Mouse (Mus musculus): ENCODE results near the gene Pm20d1. TPM values are rescaled to one million over a fixed set of nuclear protein-coding genes. Genes with fewer than 3 reads are reported as not detected.

Gene Pm20d1
- polyA plus RNA-seq, 1 experiment from 2014 or later = 5.7 TPM

- ATAC-seq (replicated peaks; ENCODE audit: low FRiP score, low read depth) = no peak
- peaks cover 12% of the 10 kb centered on the region; the same call in 1 of the 2 replicates for H3K4me1 ChIP-seq (replicated peaks; ENCODE audit: insufficient read depth, low read length)
- no peak overlapping the region for H3K27ac ChIP-seq
- no peaks in the 10 kb centered on the region for H3K9me3 ChIP-seq (replicated peaks; ENCODE audit: low read length)
- no peak overlapping the region for H3K4me3 ChIP-seq (replicated peaks; ENCODE audit: low read depth, low read length)
- H3K36me3 ChIP-seq (ENCODE audit: insufficient read depth, low read length) = no peaks in the 10 kb centered on the region
- WGBS = 81% methylated on average over 8 of the region's 8 CpGs
- TF ChIP-seq CTCF (IDR thresholded peaks at IDR 0.05; ENCODE audit: low read depth) = no peak
- H3K4me2 ChIP-seq (ENCODE audit: low read length) = no peak overlapping the region
- H3K27me3 ChIP-seq (ENCODE audit: insufficient read depth, low read length) = no peaks in the 10 kb centered on the region
- DNase-seq (ENCODE audit: low spot score) = no peak
- no peak overlapping the region for H3K9ac ChIP-seq (ENCODE audit: low read depth, low read length)
Observed at GRCm38 (mm10) chr1:131830971-131831641, 33.9 kb downstream of the Pm20d1 start.

GRCm38 (mm10) chr1:131837035-131837434, 39.9 kb downstream of the Pm20d1 start:
- no peaks in the 10 kb centered on the region for H3K4me1 ChIP-seq (replicated peaks; ENCODE audit: insufficient read depth, low read length)
- no peaks in the 10 kb centered on the region for H3K9me3 ChIP-seq (replicated peaks; ENCODE audit: low read length)
- WGBS = 77% methylated on average over 3 of the region's 3 CpGs
- H3K27ac ChIP-seq = no peak overlapping the region
- no peak overlapping the region for H3K9ac ChIP-seq (ENCODE audit: low read depth, low read length)
- no peak for DNase-seq (ENCODE audit: low spot score)
- no peak for ATAC-seq (replicated peaks; ENCODE audit: low FRiP score, low read depth)
- peaks cover 12% of the 10 kb centered on the region for H3K36me3 ChIP-seq (ENCODE audit: insufficient read depth, low read length)
- TF ChIP-seq CTCF (IDR thresholded peaks at IDR 0.05; ENCODE audit: low read depth) = no peak
- no peak overlapping the region for H3K4me2 ChIP-seq (ENCODE audit: low read length)
- H3K27me3 ChIP-seq (ENCODE audit: insufficient read depth, low read length) = no peaks in the 10 kb centered on the region
- no peak overlapping the region for H3K4me3 ChIP-seq (replicated peaks; ENCODE audit: low read depth, low read length)

- Histone ChIP-seq H3K9me3 (replicated peaks; ENCODE audit: low read length) (no peaks in the 10 kb centered on the region), H3K4me1 (replicated peaks; ENCODE audit: insufficient read depth, low read length) (no peaks in the 10 kb centered on the region), H3K9ac (ENCODE audit: low read depth, low read length) (no peak overlapping the region), H3K36me3 (ENCODE audit: insufficient read depth, low read length) (peaks cover 14% of the 10 kb centered on the region), H3K27ac (no peak overlapping the region), H3K4me3 (replicated peaks; ENCODE audit: low read depth, low read length) (no peak overlapping the region), H3K27me3 (ENCODE audit: insufficient read depth, low read length) (no peaks in the 10 kb centered on the region), H3K4me2 (ENCODE audit: low read length) (no peak overlapping the region)
- WGBS = 57% methylated on average over 5 of the region's 5 CpGs
- TF ChIP-seq CTCF (IDR thresholded peaks at IDR 0.05; ENCODE audit: low read depth) = no peak
- DNase-seq (ENCODE audit: low spot score) = peak; percentile 4
- no peak for ATAC-seq (replicated peaks; ENCODE audit: low FRiP score, low read depth)
Observed at GRCm38 (mm10) chr1:131838542-131838941, 41.4 kb downstream of the Pm20d1 start.

GRCm38 (mm10) chr1:131839279-131839678, 42.1 kb downstream of the Pm20d1 start:
- Histone ChIP-seq H3K9me3 (replicated peaks; ENCODE audit: low read length) (no peaks in the 10 kb centered on the region), H3K4me3 (replicated peaks; ENCODE audit: low read depth, low read length) (no peak overlapping the region), H3K4me1 (replicated peaks; ENCODE audit: insufficient read depth, low read length) (no peaks in the 10 kb centered on the region), H3K27me3 (ENCODE audit: insufficient read depth, low read length) (no peaks in the 10 kb centered on the region), H3K4me2 (ENCODE audit: low read length) (no peak overlapping the region), H3K9ac (ENCODE audit: low read depth, low read length) (no peak overlapping the region), H3K27ac (no peak overlapping the region), H3K36me3 (ENCODE audit: insufficient read depth, low read length) (peaks cover 22% of the 10 kb centered on the region)
- no peak for DNase-seq (ENCODE audit: low spot score)
- 43% methylated on average over 1 of the region's 2 CpGs for WGBS
- no peak for TF ChIP-seq CTCF (IDR thresholded peaks at IDR 0.05; ENCODE audit: low read depth)
- ATAC-seq (replicated peaks; ENCODE audit: low FRiP score, low read depth) = no peak

GRCm38 (mm10) chr1:131842221-131842620, 45.0 kb downstream of the Pm20d1 start:
- DNase-seq (ENCODE audit: low spot score) = no peak
- Histone ChIP-seq H3K9me3 (replicated peaks; ENCODE audit: low read length) (no peaks in the 10 kb centered on the region), H3K4me2 (ENCODE audit: low read length) (no peak overlapping the region), H3K4me3 (replicated peaks; ENCODE audit: low read depth, low read length) (no peak overlapping the region), H3K36me3 (ENCODE audit: insufficient read depth, low read length) (peaks cover 30% of the 10 kb centered on the region), H3K27ac (no peak overlapping the region), H3K4me1 (replicated peaks; ENCODE audit: insufficient read depth, low read length) (no peaks in the 10 kb centered on the region), H3K27me3 (ENCODE audit: insufficient read depth, low read length) (no peaks in the 10 kb centered on the region), H3K9ac (ENCODE audit: low read depth, low read length) (no peak overlapping the region)
- whole genome bisulfite sequencing = 84% methylated on average over 4 of the region's 4 CpGs
- no peak for TF ChIP-seq CTCF (IDR thresholded peaks at IDR 0.05; ENCODE audit: low read depth)
- no peak for ATAC-seq (replicated peaks; ENCODE audit: low FRiP score, low read depth)

- no peaks in the 10 kb centered on the region for H3K9me3 ChIP-seq (replicated peaks; ENCODE audit: low read length)
- H3K27me3 ChIP-seq (ENCODE audit: insufficient read depth, low read length) = no peaks in the 10 kb centered on the region
- H3K4me2 ChIP-seq (ENCODE audit: low read length) = no peak overlapping the region
- no peaks in the 10 kb centered on the region for H3K4me1 ChIP-seq (replicated peaks; ENCODE audit: insufficient read depth, low read length)
- ATAC-seq (replicated peaks; ENCODE audit: low FRiP score, low read depth) (no peak), DNase-seq (ENCODE audit: low spot score) (no peak)
- TF ChIP-seq CTCF (IDR thresholded peaks at IDR 0.05; ENCODE audit: low read depth) = no peak
- H3K27ac ChIP-seq = no peak overlapping the region
- no peak overlapping the region for H3K4me3 ChIP-seq (replicated peaks; ENCODE audit: low read depth, low read length)
- WGBS = 95% methylated on average over 10 of the region's 10 CpGs
- no peak overlapping the region for H3K9ac ChIP-seq (ENCODE audit: low read depth, low read length)
- peaks cover 31% of the 10 kb centered on the region for H3K36me3 ChIP-seq (ENCODE audit: insufficient read depth, low read length)
Observed at GRCm38 (mm10) chr1:131843758-131844157, 46.6 kb downstream of the Pm20d1 start.

- H3K4me2 ChIP-seq (ENCODE audit: low read length) = no peak overlapping the region
- no peaks in the 10 kb centered on the region for H3K4me1 ChIP-seq (replicated peaks; ENCODE audit: insufficient read depth, low read length)
- H3K9ac ChIP-seq (ENCODE audit: low read depth, low read length) = no peak overlapping the region
- peaks cover 31% of the 10 kb centered on the region for H3K36me3 ChIP-seq (ENCODE audit: insufficient read depth, low read length)
- H3K9me3 ChIP-seq (replicated peaks; ENCODE audit: low read length) = no peaks in the 10 kb centered on the region
- WGBS = 80% methylated on average over 8 of the region's 8 CpGs
- ATAC-seq (replicated peaks; ENCODE audit: low FRiP score, low read depth) (no peak), DNase-seq (ENCODE audit: low spot score) (no peak)
- H3K4me3 ChIP-seq (replicated peaks; ENCODE audit: low read depth, low read length) = no peak overlapping the region
- H3K27ac ChIP-seq = no peak overlapping the region
- no peaks in the 10 kb centered on the region for H3K27me3 ChIP-seq (ENCODE audit: insufficient read depth, low read length)
- TF ChIP-seq CTCF (IDR thresholded peaks at IDR 0.05; ENCODE audit: low read depth) = no peak
Observed at GRCm38 (mm10) chr1:131844883-131845282, 47.7 kb downstream of the Pm20d1 start.
